Mouse (Mus musculus) embryonic facial prominence, embryonic 12.5 days (tissue): ENCODE results near the gene Klra5. TPM values are rescaled to one million over a fixed set of nuclear protein-coding genes. Genes with fewer than 3 reads are reported as not detected.
"Not testable (repeated sequence)": the region's sequence is repeated elsewhere in the genome, so short reads cannot be mapped to it uniquely, and the experiment has no call there.

Source experiments
- ATAC-seq: fragments of 200-750 bp; cut with Nextera tagmentation; 2 replicates; pipeline ENCODE4 v1.8.0; 2017; ENCODE audit not compliant: insufficient number of reproducible peaks, insufficient read depth, low FRiP score, low TSS enrichment
- H3K27ac ChIP-seq: fragments of 300-500 bp; sonication (generic); 2 replicates; pipeline ENCODE4 v1.5.1; 2016; ENCODE audit warnings: mild to moderate bottlenecking
- H3K27me3 ChIP-seq: fragments of 300-500 bp; sonication (generic); 2 replicates; pipeline ENCODE4 v1.6.1; 2016; ENCODE audit warnings: mild to moderate bottlenecking, moderate library complexity
- H3K36me3 ChIP-seq: fragments of 300-500 bp; sonication (generic); 2 replicates; pipeline ENCODE4 v1.6.1; 2016; ENCODE audit warnings: mild to moderate bottlenecking
- H3K4me1 ChIP-seq: fragments of 300-500 bp; sonication (generic); 2 replicates; pipeline ENCODE4 v1.6.1; 2016
- H3K4me2 ChIP-seq: fragments of 300-500 bp; sonication (generic); replicated peaks from 2 replicates; pipeline ENCODE4 v1.6.1; 2016; ENCODE audit warnings: mild to moderate bottlenecking, moderate library complexity
- H3K4me3 ChIP-seq: fragments of 300-500 bp; sonication (generic); 2 replicates; pipeline ENCODE4 v1.5.1; 2016; ENCODE audit warnings: mild to moderate bottlenecking
- H3K9ac ChIP-seq: fragments of 300-500 bp; sonication (generic); 2 replicates; pipeline ENCODE4 v1.6.1; 2016; ENCODE audit warnings: mild to moderate bottlenecking, moderate library complexity
- H3K9me3 ChIP-seq: fragments of 300-500 bp; sonication (generic); 2 replicates; pipeline ENCODE4 v1.6.1; 2016; ENCODE audit warnings: mild to moderate bottlenecking, moderate library complexity
- WGBS: fragments of 180-500 bp; shearing (Covaris S2); methylation state at CpG from one replicate; pipeline ENCODE4 v1.1.7; 2016; 5-methylcytosine and 5-hydroxymethylcytosine counted together
- polyA plus RNA-seq: library from polyadenylated mRNA; unstranded; fragments of >200 nt; fragmentation: Nextera tagmentation; extraction: Ambion mirVana; gene quantifications from 2 replicates; pipeline ENCODE4 v1.2.1, GENCODE M21; 2016

The Klra5 gene
- polyA plus RNA-seq: not detected in 2 replicates

DNA sequence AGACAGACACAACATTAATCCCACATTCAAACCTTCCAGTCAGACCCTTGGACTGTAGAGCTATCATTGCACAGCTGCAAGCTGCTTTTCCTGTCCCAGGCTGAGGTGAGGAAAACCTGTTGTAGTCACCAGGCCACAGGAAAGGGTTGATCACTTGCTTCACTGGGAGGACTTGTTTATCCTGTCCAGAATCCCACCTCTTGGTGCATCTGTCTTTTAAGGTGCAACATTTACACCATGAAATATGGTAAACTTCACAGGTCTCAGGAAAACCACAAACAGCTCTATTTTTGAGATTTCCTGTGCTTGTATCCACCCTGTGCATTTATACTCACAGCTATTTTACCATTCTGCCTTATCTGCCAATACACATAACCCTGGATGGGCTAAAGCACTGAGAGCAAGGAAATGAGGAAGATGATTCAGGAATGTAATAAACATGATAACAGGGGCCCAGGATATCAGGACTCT, at the start of gene Klra5:
Gene Klra5 (minus strand): TSS at position 175 of the 471 bp plus-strand sequence.
- H3K9me3 ChIP-seq, H3K4me2 ChIP-seq, H3K36me3 ChIP-seq, H3K27me3 ChIP-seq, H3K9ac ChIP-seq, H3K4me3 ChIP-seq, H3K27ac ChIP-seq, ATAC-seq, H3K4me1 ChIP-seq: not testable (repeated sequence)

DNA sequence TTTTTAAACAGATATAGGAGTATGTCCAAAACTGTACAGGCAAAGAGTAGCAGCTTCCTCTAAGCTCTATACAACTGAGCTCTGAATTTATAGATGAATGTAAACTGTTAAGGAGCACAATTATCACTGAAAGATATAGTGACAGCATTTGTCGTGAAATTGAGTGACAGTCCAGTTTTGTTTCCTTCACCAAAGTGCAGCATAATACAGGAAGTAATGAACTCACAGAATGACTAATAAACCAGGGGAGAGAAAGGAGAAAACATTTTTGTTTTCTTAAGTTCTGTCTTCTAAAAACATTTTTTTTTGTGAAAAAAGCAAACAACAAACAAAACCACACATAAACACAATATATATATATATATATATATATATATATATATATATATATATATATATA, 454 bp downstream of the Klra5 start:
- WGBS: 71% methylated on average over 1 of the region's 1 CpGs
- no peak for ATAC-seq

GRCm38 (mm10) chr6:129882525-129882924, 34.9 kb downstream of the Klra5 start:
- Histone ChIP-seq H3K4me3 (no peak overlapping the region), H3K4me1 (no peaks in the 10 kb centered on the region), H3K9ac (no peak overlapping the region), H3K27me3 (no peaks in the 10 kb centered on the region), H3K9me3 (peaks cover 9% of the 10 kb centered on the region; the same call in 1 of the 2 replicates), H3K27ac (no peak overlapping the region), H3K36me3 (no peaks in the 10 kb centered on the region), H3K4me2 (no peak overlapping the region)
- no peak for ATAC-seq
- 83% methylated on average over 2 of the region's 2 CpGs for WGBS

More for the DNA sequence above, 454 bp downstream of the Klra5 start:
- no peak overlapping the region for H3K27ac ChIP-seq
- no peaks in the 10 kb centered on the region for H3K4me1 ChIP-seq
- no peak overlapping the region for H3K4me2 ChIP-seq
- no peak overlapping the region for H3K4me3 ChIP-seq
- H3K9ac ChIP-seq: no peak overlapping the region
- no peaks in the 10 kb centered on the region for H3K27me3 ChIP-seq
- 0 out of 2 replicates have a peak, but pooled peaks cover 6% of the 10 kb centered on the region for H3K9me3 ChIP-seq
- H3K36me3 ChIP-seq: no peaks in the 10 kb centered on the region

GRCm38 (mm10) chr6:129876549-129876948, 40.9 kb downstream of the Klra5 start, which contains the start of gene Klra17:
Gene Klra17, minus strand, starts transcription at chr6:129876672.
- ATAC-seq: no peak
- Histone ChIP-seq H3K9me3 (peaks cover 5% of the 10 kb centered on the region; the same call in 1 of the 2 replicates), H3K4me3 (no peak within 1 kb of the TSS), H3K27me3 (no peaks in the 10 kb centered on the region), H3K4me2 (no peak within 1 kb of the TSS), H3K9ac (no peak within 1 kb of the TSS), H3K27ac (no peak within 1 kb of the TSS), H3K4me1 (no peaks in the 10 kb centered on the region), H3K36me3 (no peaks in the 10 kb centered on the region)
- 49% methylated on average over 1 of the region's 1 CpGs for WGBS

DNA sequence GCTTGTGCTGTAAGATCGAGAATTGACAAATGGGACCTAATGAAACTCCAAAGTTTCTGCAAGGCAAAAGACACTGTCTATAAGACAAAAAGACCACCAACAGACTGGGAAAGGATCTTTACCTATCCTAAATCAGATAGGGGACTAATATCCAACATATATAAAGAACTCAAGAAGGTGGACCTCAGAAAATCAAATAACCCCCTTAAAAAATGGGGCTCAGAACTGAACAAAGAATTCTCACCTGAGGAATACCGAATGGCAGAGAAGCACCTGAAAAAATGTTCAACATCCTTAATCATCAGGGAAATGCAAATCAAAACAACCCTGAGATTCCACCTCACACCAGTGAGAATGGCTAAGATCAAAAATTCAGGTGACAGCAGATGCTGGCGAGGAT, 55.1 kb downstream of the Klra5 start, which contains the start of gene Gm17631:
Gene Gm17631 (plus strand): TSS at position 301 of the 400 bp plus-strand sequence.
- H3K4me2 ChIP-seq, H3K9me3 ChIP-seq, H3K27ac ChIP-seq, ATAC-seq, H3K9ac ChIP-seq, H3K4me1 ChIP-seq, H3K27me3 ChIP-seq, H3K36me3 ChIP-seq, H3K4me3 ChIP-seq: not testable (repeated sequence)
- no CpG with 5 or more reads among the region's 3 CpGs for WGBS

Other genes starting within 250 kb of the Klra5 start
- gene Klrc1, start 238.7 kb downstream of the Klra5 start, polyA plus RNA-seq: not detected in 2 replicates
- not detected in 2 replicates for gene Klri1, start 200.5 kb downstream of the Klra5 start, polyA plus RNA-seq
- not detected in 2 replicates for gene Klri2, start 177.2 kb downstream of the Klra5 start, polyA plus RNA-seq
- gene Gm156, start 133.4 kb downstream of the Klra5 start, polyA plus RNA-seq: not detected in 2 replicates
- gene Gm17631, start 55.0 kb downstream of the Klra5 start, polyA plus RNA-seq: not detected in 2 replicates
- gene Klra17, start 41.0 kb downstream of the Klra5 start, polyA plus RNA-seq: not detected in 2 replicates
- gene Klra6, start 109.3 kb upstream of the Klra5 start, polyA plus RNA-seq: not detected in 2 replicates
- gene Klra4, start 149.6 kb upstream of the Klra5 start, polyA plus RNA-seq: not detected in 2 replicates
- not detected in 2 replicates for gene Klra8, start 212.2 kb upstream of the Klra5 start, polyA plus RNA-seq